Mouse (Mus musculus): ENCODE data around the gene Ctnnd2. TPM values are rescaled to one million over a fixed set of nuclear protein-coding genes. Genes with fewer than 3 reads are reported as not detected.

Gene Ctnnd2
- total and polyA plus RNA-seq, 3 experiments: 0.16 TPM; not detected in 2

DNA sequence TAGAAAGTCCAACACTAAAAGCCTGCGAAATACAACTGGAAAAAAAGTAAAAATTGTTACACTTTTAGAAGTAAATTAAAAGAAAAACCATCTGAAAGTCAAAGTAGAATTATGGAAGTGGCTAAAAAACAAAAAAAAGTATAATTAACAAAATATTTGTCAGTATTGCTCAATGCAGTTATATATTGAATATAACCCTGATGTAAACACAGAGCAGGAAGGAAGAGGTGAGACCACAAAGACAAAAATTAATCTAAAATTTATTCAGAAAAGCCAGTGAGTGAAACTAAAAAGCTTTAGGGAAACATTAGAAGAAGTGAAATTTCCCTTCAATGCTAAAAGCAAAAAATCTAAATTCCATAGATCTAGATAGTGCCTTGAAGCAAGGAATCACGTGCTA, 392.2 kb downstream of the Ctnnd2 start:
- Histone ChIP-seq H3K36me3 (replicated peaks) (no peaks in the 10 kb centered on the region), H3K9me3 (replicated peaks) (no peaks in the 10 kb centered on the region), H3K4me3 (ENCODE audit: low read depth, low read length) (no peak overlapping the region), H3K4me1 (ENCODE audit: insufficient read depth, low read depth, low read length) (no peaks in the 10 kb centered on the region), H3K27me3 (ENCODE audit: insufficient read depth, low read length) (no peaks in the 10 kb centered on the region)
- TF ChIP-seq TAL1 (conservative IDR thresholded peaks at IDR 0.05; ENCODE audit: low read depth, low read length): no peak
- no peak for TF ChIP-seq CTCF (IDR thresholded peaks at IDR 0.05; ENCODE audit: low read depth, low read length)
- TF ChIP-seq GATA2 (IDR thresholded peaks at IDR 0.05; ENCODE audit: borderline replicate concordance, low read depth, low read length): no peak
- TF ChIP-seq GATA1 (IDR thresholded peaks at IDR 0.05; ENCODE audit: borderline replicate concordance, low read length): no peak
- TF ChIP-seq POLR2AphosphoS5 (IDR thresholded peaks at IDR 0.05; ENCODE audit: insufficient replicate concordance, low read depth, low read length): no peak
- no peak for ATAC-seq (ENCODE audit: extremely low read depth, insufficient number of reproducible peaks, low FRiP score, poor library complexity, severe bottlenecking)
- no peak for DNase-seq (ENCODE audit: low spot score)

DNA sequence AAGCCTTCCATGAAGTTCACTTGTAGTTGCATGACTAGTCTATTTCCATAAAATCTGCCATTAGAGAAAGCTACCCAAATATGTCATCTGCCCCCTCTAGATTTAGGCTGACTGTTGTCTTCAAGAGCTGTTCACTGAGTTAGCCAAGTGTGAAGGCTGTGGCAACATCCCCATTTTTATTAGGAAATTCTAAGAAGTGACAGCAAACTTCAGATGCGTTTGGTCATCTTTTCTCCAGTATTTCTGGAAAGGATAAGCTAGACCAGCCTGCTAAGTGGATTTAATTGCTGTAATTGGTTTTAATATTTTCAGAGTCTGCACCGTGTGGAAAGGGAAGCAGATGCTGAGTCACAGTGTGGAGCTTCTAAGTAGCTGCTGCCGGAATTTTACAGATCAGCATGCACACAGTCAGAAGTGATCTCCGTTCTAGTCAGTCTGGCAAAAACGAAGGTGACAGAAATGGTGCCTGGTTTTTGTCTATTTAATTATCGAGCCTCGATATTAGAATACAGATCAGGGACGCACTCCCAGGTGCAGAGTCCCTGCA, 397.9 kb downstream of the Ctnnd2 start:
- no peak for DNase-seq (ENCODE audit: low spot score)
- Histone ChIP-seq H3K9me3 (replicated peaks) (no peaks in the 10 kb centered on the region), H3K4me3 (ENCODE audit: low read depth, low read length) (no peak overlapping the region), H3K4me1 (ENCODE audit: insufficient read depth, low read depth, low read length) (no peaks in the 10 kb centered on the region), H3K36me3 (replicated peaks) (no peaks in the 10 kb centered on the region), H3K27me3 (ENCODE audit: insufficient read depth, low read length) (no peaks in the 10 kb centered on the region)
- TF ChIP-seq GATA1 (IDR thresholded peaks at IDR 0.05; ENCODE audit: borderline replicate concordance, low read length): no peak
- no peak for TF ChIP-seq GATA2 (IDR thresholded peaks at IDR 0.05; ENCODE audit: borderline replicate concordance, low read depth, low read length)
- no peak for TF ChIP-seq TAL1 (conservative IDR thresholded peaks at IDR 0.05; ENCODE audit: low read depth, low read length)
- TF ChIP-seq POLR2AphosphoS5 (IDR thresholded peaks at IDR 0.05; ENCODE audit: insufficient replicate concordance, low read depth, low read length): no peak
- no peak for TF ChIP-seq CTCF (IDR thresholded peaks at IDR 0.05; ENCODE audit: low read depth, low read length)
- no peak for ATAC-seq (ENCODE audit: extremely low read depth, insufficient number of reproducible peaks, low FRiP score, poor library complexity, severe bottlenecking)

DNA sequence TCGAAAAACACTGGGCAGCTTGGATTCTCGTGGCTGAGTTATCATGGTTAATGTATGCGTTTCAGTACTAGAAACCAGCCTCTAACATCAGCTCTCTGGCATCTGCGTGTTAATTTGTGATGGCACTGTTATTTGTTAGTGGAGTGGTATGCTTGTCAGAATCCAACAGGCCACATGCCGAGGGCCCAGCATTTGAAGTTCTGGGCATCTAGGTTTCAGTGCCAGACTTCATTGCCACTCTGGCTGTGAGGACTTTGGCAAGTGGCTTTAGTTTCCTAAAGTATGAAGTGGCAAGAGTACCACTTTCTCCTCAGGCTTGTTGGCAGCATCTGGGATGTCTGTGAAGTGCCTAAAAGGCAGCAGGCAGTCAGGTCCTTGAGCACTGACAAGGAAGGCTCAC, 415.1 kb downstream of the Ctnnd2 start:
- Histone ChIP-seq H3K27me3 (ENCODE audit: insufficient read depth, low read length) (no peaks in the 10 kb centered on the region), H3K9me3 (replicated peaks) (peaks cover 7% of the 10 kb centered on the region), H3K4me3 (ENCODE audit: low read depth, low read length) (no peak overlapping the region), H3K36me3 (replicated peaks) (no peaks in the 10 kb centered on the region), H3K4me1 (ENCODE audit: insufficient read depth, low read depth, low read length) (no peaks in the 10 kb centered on the region)
- TF ChIP-seq GATA2 (IDR thresholded peaks at IDR 0.05; ENCODE audit: borderline replicate concordance, low read depth, low read length) (no peak), TAL1 (conservative IDR thresholded peaks at IDR 0.05; ENCODE audit: low read depth, low read length) (no peak), CTCF (IDR thresholded peaks at IDR 0.05; ENCODE audit: low read depth, low read length) (no peak), POLR2AphosphoS5 (IDR thresholded peaks at IDR 0.05; ENCODE audit: insufficient replicate concordance, low read depth, low read length) (no peak), GATA1 (IDR thresholded peaks at IDR 0.05; ENCODE audit: borderline replicate concordance, low read length) (no peak)
- DNase-seq (ENCODE audit: low spot score) (no peak), ATAC-seq (ENCODE audit: extremely low read depth, insufficient number of reproducible peaks, low FRiP score, poor library complexity, severe bottlenecking) (no peak)

DNA sequence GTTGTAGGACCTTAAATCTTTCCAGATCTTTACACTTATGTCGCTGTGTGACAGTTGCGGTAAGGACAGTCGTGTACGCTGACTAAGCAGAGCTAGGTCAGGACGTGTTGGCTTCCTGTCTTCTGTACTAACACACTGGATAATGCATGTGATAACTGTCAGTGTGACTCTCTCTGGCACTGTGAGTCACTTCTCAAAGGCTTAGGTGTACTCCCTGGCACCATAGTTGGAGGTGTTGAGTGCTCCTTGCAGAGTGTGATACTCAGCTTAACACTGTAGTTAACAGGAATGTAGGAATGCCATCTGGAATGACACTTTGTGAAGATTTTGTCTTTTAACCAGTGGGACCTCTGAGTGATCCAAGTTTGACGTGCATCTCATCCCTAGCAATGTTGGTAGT, 418.5 kb downstream of the Ctnnd2 start:
- Histone ChIP-seq H3K9me3 (replicated peaks) (peaks cover 7% of the 10 kb centered on the region), H3K36me3 (replicated peaks) (no peaks in the 10 kb centered on the region), H3K27me3 (ENCODE audit: insufficient read depth, low read length) (no peaks in the 10 kb centered on the region), H3K4me1 (ENCODE audit: insufficient read depth, low read depth, low read length) (no peaks in the 10 kb centered on the region), H3K4me3 (ENCODE audit: low read depth, low read length) (no peak overlapping the region)
- no peak for DNase-seq (ENCODE audit: low spot score)
- TF ChIP-seq GATA2 (IDR thresholded peaks at IDR 0.05; ENCODE audit: borderline replicate concordance, low read depth, low read length) (no peak), CTCF (IDR thresholded peaks at IDR 0.05; ENCODE audit: low read depth, low read length) (no peak), TAL1 (conservative IDR thresholded peaks at IDR 0.05; ENCODE audit: low read depth, low read length) (no peak), POLR2AphosphoS5 (IDR thresholded peaks at IDR 0.05; ENCODE audit: insufficient replicate concordance, low read depth, low read length) (no peak), GATA1 (IDR thresholded peaks at IDR 0.05; ENCODE audit: borderline replicate concordance, low read length) (no peak)
- ATAC-seq (ENCODE audit: extremely low read depth, insufficient number of reproducible peaks, low FRiP score, poor library complexity, severe bottlenecking): no peak

DNA sequence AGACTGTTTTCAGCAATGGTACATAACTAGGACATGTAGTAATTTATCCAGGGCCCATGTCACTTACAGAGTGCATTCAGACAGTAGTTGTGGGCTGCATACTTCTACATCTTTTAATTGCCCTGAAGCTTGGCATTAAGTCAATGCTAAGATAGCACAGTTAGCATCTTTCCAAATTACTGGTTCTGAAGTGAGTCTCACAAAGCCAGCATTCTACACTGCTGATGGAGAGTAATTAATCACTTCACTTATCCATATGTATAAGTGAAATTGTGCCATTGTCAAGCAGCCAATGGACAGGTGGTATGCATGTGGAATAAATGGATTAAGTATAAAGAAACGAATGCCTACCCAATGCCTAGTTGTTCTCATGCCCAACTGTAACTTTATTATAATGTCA, 423.1 kb downstream of the Ctnnd2 start:
- H3K36me3 ChIP-seq (replicated peaks): no peaks in the 10 kb centered on the region
- no peak for ATAC-seq (ENCODE audit: extremely low read depth, insufficient number of reproducible peaks, low FRiP score, poor library complexity, severe bottlenecking)
- H3K9me3 ChIP-seq (replicated peaks): peaks cover 5% of the 10 kb centered on the region
- H3K4me3 ChIP-seq (ENCODE audit: low read depth, low read length): no peak overlapping the region
- H3K27me3 ChIP-seq (ENCODE audit: insufficient read depth, low read length): no peaks in the 10 kb centered on the region
- H3K4me1 ChIP-seq (ENCODE audit: insufficient read depth, low read depth, low read length): no peaks in the 10 kb centered on the region
- DNase-seq (ENCODE audit: low spot score): no peak
- TF ChIP-seq CTCF (IDR thresholded peaks at IDR 0.05; ENCODE audit: low read depth, low read length): no peak
- TF ChIP-seq GATA1 (IDR thresholded peaks at IDR 0.05; ENCODE audit: borderline replicate concordance, low read length): no peak
- TF ChIP-seq GATA2 (IDR thresholded peaks at IDR 0.05; ENCODE audit: borderline replicate concordance, low read depth, low read length): no peak
- TF ChIP-seq POLR2AphosphoS5 (IDR thresholded peaks at IDR 0.05; ENCODE audit: insufficient replicate concordance, low read depth, low read length): no peak
- no peak for TF ChIP-seq TAL1 (conservative IDR thresholded peaks at IDR 0.05; ENCODE audit: low read depth, low read length)

DNA sequence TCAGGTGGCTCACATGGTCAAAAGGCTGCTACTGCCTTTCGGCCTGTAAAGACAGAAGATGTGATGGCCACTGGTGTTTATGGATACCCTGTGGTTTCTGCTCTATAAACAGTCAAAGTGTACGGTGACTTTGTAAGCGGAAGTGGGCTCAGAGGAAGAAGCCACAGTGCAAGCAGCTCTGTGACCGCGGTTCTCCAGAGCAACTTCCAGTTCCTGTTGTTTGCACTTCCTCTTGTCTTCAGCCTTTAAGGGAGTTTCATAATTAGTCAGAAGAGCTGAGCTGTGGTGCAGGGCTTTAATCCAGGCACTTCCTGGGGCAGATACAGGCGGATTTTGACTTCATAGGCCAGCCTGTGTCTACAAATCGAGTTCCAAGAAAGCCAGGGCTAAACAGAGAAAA, 438.2 kb downstream of the Ctnnd2 start:
- Histone ChIP-seq H3K27me3 (ENCODE audit: insufficient read depth, low read length) (no peaks in the 10 kb centered on the region), H3K9me3 (replicated peaks) (no peaks in the 10 kb centered on the region), H3K4me3 (ENCODE audit: low read depth, low read length) (no peak overlapping the region), H3K4me1 (ENCODE audit: insufficient read depth, low read depth, low read length) (no peaks in the 10 kb centered on the region), H3K36me3 (replicated peaks) (no peaks in the 10 kb centered on the region)
- no peak for ATAC-seq (ENCODE audit: extremely low read depth, insufficient number of reproducible peaks, low FRiP score, poor library complexity, severe bottlenecking)
- DNase-seq (ENCODE audit: low spot score): no peak
- no peak for TF ChIP-seq GATA2 (IDR thresholded peaks at IDR 0.05; ENCODE audit: borderline replicate concordance, low read depth, low read length)
- TF ChIP-seq POLR2AphosphoS5 (IDR thresholded peaks at IDR 0.05; ENCODE audit: insufficient replicate concordance, low read depth, low read length): no peak
- no peak for TF ChIP-seq GATA1 (IDR thresholded peaks at IDR 0.05; ENCODE audit: borderline replicate concordance, low read length)
- TF ChIP-seq TAL1 (conservative IDR thresholded peaks at IDR 0.05; ENCODE audit: low read depth, low read length): no peak
- no peak for TF ChIP-seq CTCF (IDR thresholded peaks at IDR 0.05; ENCODE audit: low read depth, low read length)
